Comparison of ENCODE assay signal across 8 mouse cellular contexts in the genomic region with DNA sequence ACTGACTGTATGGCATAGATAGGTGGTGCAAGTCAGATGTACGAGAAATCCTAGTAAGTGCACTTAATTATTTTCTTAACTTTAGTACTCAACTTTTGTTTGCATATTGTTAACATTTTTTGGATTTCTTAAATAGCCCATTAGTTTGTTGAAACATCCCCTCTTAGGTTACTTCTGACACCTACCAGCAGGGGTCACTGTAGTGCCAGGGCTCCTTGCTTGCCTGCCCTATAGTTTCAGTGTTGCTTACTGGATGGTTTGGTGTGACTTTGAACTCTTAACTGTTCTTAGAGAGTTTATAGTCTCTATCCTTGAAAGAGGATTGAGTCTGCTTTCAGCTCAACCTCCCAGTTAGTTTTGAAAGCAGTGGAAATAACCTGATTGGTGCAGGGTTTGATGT. TPM values are rescaled to one million over a fixed set of nuclear protein-coding genes. Genes with fewer than 3 reads are reported as not detected.
A peak's percentile ranks its signal among the peaks of the same experiment; 100 is the strongest.
DNase-seq lines count a peak whose midpoint lies in the region; ATAC-seq and TF ChIP-seq lines count a peak whose summit lies in the region.

No protein-coding gene starts in this region.

- H3K27ac ChIP-seq in neural tube, embryonic 11.5 days (ENCODE audit: low read depth, low read length): no peak overlapping the region
- no peak overlapping the region for H3K27ac ChIP-seq in thymus, adult 2 months (ENCODE audit: control insufficient read depth, insufficient read depth, low read length)

- DNase-seq in left cerebral cortex, adult 11 months (ENCODE audit: low spot score): peak; percentile 6
- no peak for DNase-seq in left cerebral cortex, adult 8-10 months (ENCODE audit: low spot score in 2 of 2)
- DNase-seq in Patski (ENCODE audit: low read depth, low spot score): peak; percentile 17
- peak; percentile 67 for DNase-seq in cerebellum, adult 9-10 months
- DNase-seq in heart, adult 9 months (ENCODE audit: low spot score in 2 of 2): peak; percentile 38 to 60
- DNase-seq in left cerebral cortex, postnatal 10 days (ENCODE audit: extremely low spot score in 1 of 2, low spot score in 2 of 2): peak; percentile 27 to 65
- DNase-seq in neural tube, embryonic 11.5 days (ENCODE audit: low spot score): peak; percentile 62
- DNase-seq in thymus, adult 2 months: peak; percentile 71

- ATAC-seq in Patski: no peak
- no peak for ATAC-seq in neural tube, embryonic 11.5 days (ENCODE audit: insufficient read depth, low FRiP score, low TSS enrichment)

- CTCF ChIA-PET in Patski (lab: Charles Lee): interaction anchor here (0.8 to 1.5 kb wide), 5 partner anchors 9 to 189 kb away, joined by 3 to 5 read pairs (median 3); no protein-coding TSS in a partner anchor

- POLR2A ChIA-PET in Patski (lab: Charles Lee): no interaction called here

- no peaks in the 10 kb centered on the region for H3K9me3 ChIP-seq in neural tube, embryonic 11.5 days (ENCODE audit: control insufficient read depth, low read length)

- H3K4me1 ChIP-seq in neural tube, embryonic 11.5 days (ENCODE audit: control insufficient read depth, insufficient read depth, low read length): no peaks in the 10 kb centered on the region
- no peaks in the 10 kb centered on the region for H3K4me1 ChIP-seq in thymus, adult 2 months (replicated peaks; ENCODE audit: control insufficient read depth, insufficient read depth, low read length)

- no peak overlapping the region for H3K9ac ChIP-seq in neural tube, embryonic 11.5 days (ENCODE audit: low read length)

- H3K36me3 ChIP-seq in neural tube, embryonic 11.5 days (ENCODE audit: control insufficient read depth, insufficient read depth, low read length): peaks cover 3% of the 10 kb centered on the region
- H3K36me3 ChIP-seq in thymus, adult 2 months (ENCODE audit: control insufficient read depth, insufficient read depth, low read length): peaks cover 15% of the 10 kb centered on the region; the same call in 1 of the 2 replicates

- 77% methylated on average over 1 of the region's 1 CpGs for WGBS in neural tube, embryonic 11.5 days
- WGBS in thymus, adult 2 months: 72% methylated on average over 1 of the region's 1 CpGs

- TF ChIP-seq POLR2A in thymus, adult 2 months (IDR thresholded peaks at IDR 0.05; ENCODE audit: control insufficient read depth, extremely low read depth, insufficient read depth, low read length, poor library complexity): no peak

- H3K4me3 ChIP-seq in neural tube, embryonic 11.5 days (ENCODE audit: low read depth, low read length): no peak overlapping the region
- H3K4me3 ChIP-seq in thymus, adult 2 months (ENCODE audit: control insufficient read depth, insufficient read depth, low read length): no peak overlapping the region

- H3K27me3 ChIP-seq in Patski: no peaks in the 10 kb centered on the region
- no peaks in the 10 kb centered on the region for H3K27me3 ChIP-seq in neural tube, embryonic 11.5 days (ENCODE audit: control insufficient read depth, insufficient read depth, low read length)
- H3K27me3 ChIP-seq in thymus, adult 2 months (ENCODE audit: control insufficient read depth, insufficient read depth, low read length): no peaks in the 10 kb centered on the region

- intact Hi-C loops in left cerebral cortex, postnatal 10 days (cut with DNase I): loop anchor here (2.0 to 10.0 kb wide), 3 partner anchors 81 to 279 kb away; no protein-coding TSS in a partner anchor

- peak; percentile 89 for TF ChIP-seq CTCF in Patski (IDR thresholded peaks at IDR 0.05)
- no peak for TF ChIP-seq CTCF in thymus, adult 2 months (IDR thresholded peaks at IDR 0.05; ENCODE audit: borderline replicate concordance, control insufficient read depth, extremely low read depth, insufficient read depth, low read length, poor library complexity)

- H3K4me2 ChIP-seq in neural tube, embryonic 11.5 days (ENCODE audit: low read depth): no peak overlapping the region

- in situ Hi-C loops in Patski (cut with MboI; ENCODE audit: low pct_unique_long_range_greater_than_20kb): loop anchor here (5.0 kb wide), 1 partner anchor 96 kb away; no protein-coding TSS in a partner anchor

RNA-seq across cellular contexts. Expression of gene Agps, which starts 51.6 kb away (rescaled TPM):
- total RNA-seq in left cerebral cortex, adult 8-10 months (2022): 10 to 100 TPM; 32.0 to 42.5 (median 34.6) TPM
- 37.0 TPM for polyA plus RNA-seq in Patski (2021)
- total RNA-seq in left cerebral cortex, postnatal 10 days (2021): 10 to 100 TPM; 60.4 to 62.3 TPM
- 61.4 and 66.2 TPM in 2 replicates for polyA plus RNA-seq in neural tube, embryonic 11.5 days (2014; fragmentation: Nextera tagmentation; extraction: Ambion mirVana)
- polyA plus RNA-seq in thymus, adult 2 months (2012; rRNA removed): 9.8 and 10.2 TPM in 2 replicates

RNA-seq across cellular contexts. Expression of gene Ttc30b, which starts 54.8 kb away (rescaled TPM):
- 10 to 100 TPM; 12.4 to 14.1 (median 13.8) TPM for total RNA-seq in left cerebral cortex, adult 8-10 months (2022)
- 12.3 TPM for polyA plus RNA-seq in Patski (2021)
- 10 to 100 TPM; 10.9 to 11.8 TPM for total RNA-seq in left cerebral cortex, postnatal 10 days (2021)
- polyA plus RNA-seq in neural tube, embryonic 11.5 days (2014; fragmentation: Nextera tagmentation; extraction: Ambion mirVana): 7.4 and 8.4 TPM in 2 replicates
- polyA plus RNA-seq in thymus, adult 2 months (2012; rRNA removed): 3.9 and 4.4 TPM in 2 replicates

Comparison
In these comparisons a context has a peak if more than half of its experiments do, and no peak if none do; other contexts are left out.
1. DNase-seq: peak in left cerebral cortex, adult 11 months (single experiment), Patski (single experiment), cerebellum, adult 9-10 months (single experiment), heart, adult 9 months (2 of 2), left cerebral cortex, postnatal 10 days (2 of 2), neural tube, embryonic 11.5 days (single experiment) and thymus, adult 2 months (single experiment); none in left cerebral cortex, adult 8-10 months (0 of 2).